Mouse (Mus musculus) lung, embryonic 14.5 days (tissue): Measurements from ENCODE around the gene Bpifb1. TPM values are rescaled to one million over a fixed set of nuclear protein-coding genes. Genes with fewer than 3 reads are reported as not detected.
"Not testable (repeated sequence)": the region's sequence is repeated elsewhere in the genome, so short reads cannot be mapped to it uniquely, and the experiment has no call there.

Source experiments
- ATAC-seq: fragments of 200-750 bp; cut with Nextera tagmentation; 2 replicates; pipeline ENCODE4 v1.8.0; 2017; ENCODE audit warnings: mild to moderate bottlenecking, moderate TSS enrichment, moderate library complexity; ENCODE audit not compliant: insufficient read depth
- DNase-seq: peaks from one replicate; pipeline ENCODE4 v3.0.0-alpha.2; 2015
- H3K27ac ChIP-seq: fragments of 300-500 bp; sonication (generic); 2 replicates; pipeline ENCODE4 v1.5.1; 2014; ENCODE audit warnings: low read depth, mild to moderate bottlenecking, moderate library complexity
- H3K27me3 ChIP-seq: fragments of 300-500 bp; sonication (generic); 2 replicates; pipeline ENCODE4 v1.6.1; 2014; ENCODE audit warnings: low read length, control low read depth; ENCODE audit not compliant: insufficient read depth
- H3K36me3 ChIP-seq: fragments of 300-500 bp; sonication (generic); 2 replicates; pipeline ENCODE4 v1.6.1; 2014; ENCODE audit warnings: control low read depth; ENCODE audit not compliant: insufficient read depth
- H3K4me1 ChIP-seq: fragments of 300-500 bp; sonication (generic); 2 replicates; pipeline ENCODE4 v1.6.1; 2014; ENCODE audit warnings: antibody characterized with exemption, control low read depth; ENCODE audit not compliant: insufficient read depth
- H3K4me2 ChIP-seq: fragments of 300-500 bp; sonication (generic); 2 replicates; pipeline ENCODE4 v1.6.1; 2014; ENCODE audit warnings: mild to moderate bottlenecking
- H3K4me3 ChIP-seq: fragments of 300-500 bp; sonication (generic); 2 replicates; pipeline ENCODE4 v1.5.1; 2014; ENCODE audit warnings: low read depth, low read length
- H3K9ac ChIP-seq: fragments of 300-500 bp; sonication (generic); 2 replicates; pipeline ENCODE4 v1.6.1; 2014
- H3K9me3 ChIP-seq: fragments of 300-500 bp; sonication (generic); 2 replicates; pipeline ENCODE4 v1.6.1; 2016; ENCODE audit warnings: low read depth, low read length, control low read depth
- CTCF ChIP-seq: IDR thresholded peaks from 2 replicates; pipeline ENCODE4 v1.5.1; 2016; ENCODE audit warnings: antibody characterized with exemption, low read depth
- WGBS: fragments of 180-500 bp; shearing (Covaris S2); extraction: QIAGEN DNeasy Blood & Tissue Kit; methylation state at CpG from one replicate; pipeline ENCODE4 v1.1.7; 2014; 5-methylcytosine and 5-hydroxymethylcytosine counted together
- polyA plus RNA-seq: library from polyadenylated mRNA; unstranded; fragments of >200 nt; fragmentation: Nextera tagmentation; extraction: Ambion mirVana; gene quantifications from 2 replicates; pipeline ENCODE4 v1.2.1, GENCODE M21; 2014

Bpifb1 gene
- polyA plus RNA-seq, 1 experiment from 2014 or later, result 0.49 TPM

- TF ChIP-seq CTCF, result no peak
- 0 out of 2 replicates have a peak, but pooled peaks cover 8% of the 10 kb centered on the region for H3K4me1 ChIP-seq
- 76% methylated on average over 5 of the region's 5 CpGs for WGBS
These were observed 37.2 kb downstream of the Bpifb1 start for GRCm38 (mm10) chr2:154227830-154228229.

GRCm38 (mm10) chr2:154233426-154233825 is 42.8 kb downstream of the Bpifb1 start:
- no peak for TF ChIP-seq CTCF
- ATAC-seq (no peak), DNase-seq (no peak)
- 92% methylated on average over 6 of the region's 6 CpGs for WGBS
- Histone ChIP-seq H3K27me3 (no peaks in the 10 kb centered on the region), H3K4me2 (no peak overlapping the region), H3K36me3 (no peaks in the 10 kb centered on the region), H3K27ac (no peak overlapping the region), H3K9ac (no peak overlapping the region), H3K4me3 (no peak overlapping the region), H3K9me3 (no peaks in the 10 kb centered on the region), H3K4me1 (no peaks in the 10 kb centered on the region)

More at GRCm38 (mm10) chr2:154227830-154228229, 37.2 kb downstream of the Bpifb1 start:
- Histone ChIP-seq H3K4me3 (no peak overlapping the region), H3K4me2 (no peak overlapping the region), H3K36me3 (no peaks in the 10 kb centered on the region), H3K27me3 (no peaks in the 10 kb centered on the region), H3K27ac (no peak overlapping the region), H3K9ac (no peak overlapping the region), H3K9me3 (no peaks in the 10 kb centered on the region)
- no peak for ATAC-seq
- no peak for DNase-seq

GRCm38 (mm10) chr2:154240771-154241170 is 50.2 kb downstream of the Bpifb1 start:
- H3K4me2 ChIP-seq, result no peak overlapping the region
- no peaks in the 10 kb centered on the region for H3K27me3 ChIP-seq
- H3K27ac ChIP-seq, result no peak overlapping the region
- no peaks in the 10 kb centered on the region for H3K9me3 ChIP-seq
- ATAC-seq (no peak), DNase-seq (no peak)
- no peak for TF ChIP-seq CTCF
- no peaks in the 10 kb centered on the region for H3K36me3 ChIP-seq
- no peak overlapping the region for H3K4me3 ChIP-seq
- no peaks in the 10 kb centered on the region for H3K4me1 ChIP-seq
- WGBS, result 58% methylated on average over 6 of the region's 6 CpGs
- no peak overlapping the region for H3K9ac ChIP-seq

- not testable (repeated sequence) for H3K4me1 ChIP-seq, DNase-seq, H3K27me3 ChIP-seq, H3K4me2 ChIP-seq, H3K9me3 ChIP-seq, H3K36me3 ChIP-seq, H3K27ac ChIP-seq, H3K9ac ChIP-seq, ATAC-seq, H3K4me3 ChIP-seq
- WGBS, result 93% methylated on average over 11 of the region's 12 CpGs
These were observed 52.1 kb downstream of the Bpifb1 start for GRCm38 (mm10) chr2:154242726-154243125.

GRCm38 (mm10) chr2:154243356-154244036 is 52.9 kb downstream of the Bpifb1 start:
- ATAC-seq, result no peak

GRCm38 (mm10) chr2:154245322-154245721 is 54.7 kb downstream of the Bpifb1 start:
- no peaks in the 10 kb centered on the region for H3K27me3 ChIP-seq
- H3K27ac ChIP-seq, result no peak overlapping the region
- no peaks in the 10 kb centered on the region for H3K9me3 ChIP-seq
- no peak overlapping the region for H3K9ac ChIP-seq
- H3K4me1 ChIP-seq, result no peaks in the 10 kb centered on the region
- H3K36me3 ChIP-seq, result no peaks in the 10 kb centered on the region
- TF ChIP-seq CTCF, result no peak
- H3K4me3 ChIP-seq, result no peak overlapping the region
- ATAC-seq, result no peak
- H3K4me2 ChIP-seq, result no peak overlapping the region
- DNase-seq, result no peak
- 91% methylated on average over 5 of the region's 5 CpGs for WGBS

More at GRCm38 (mm10) chr2:154243356-154244036, 52.9 kb downstream of the Bpifb1 start:
- no peak overlapping the region for H3K4me3 ChIP-seq
- H3K9ac ChIP-seq, result no peak overlapping the region
- DNase-seq, result no peak
- H3K27me3 ChIP-seq, result no peaks in the 10 kb centered on the region
- H3K4me2 ChIP-seq, result no peak overlapping the region
- H3K4me1 ChIP-seq, result no peaks in the 10 kb centered on the region
- no peaks in the 10 kb centered on the region for H3K36me3 ChIP-seq
- 80% methylated on average over 10 of the region's 10 CpGs for WGBS
- TF ChIP-seq CTCF, result no peak
- H3K9me3 ChIP-seq, result no peaks in the 10 kb centered on the region
- no peak overlapping the region for H3K27ac ChIP-seq

GRCm38 (mm10) chr2:154255254-154255653 is 64.6 kb downstream of the Bpifb1 start:
- not testable (repeated sequence) for ATAC-seq, H3K9ac ChIP-seq
- WGBS, result 78% methylated on average over 2 of the region's 4 CpGs

More at GRCm38 (mm10) chr2:154255254-154255653, 64.6 kb downstream of the Bpifb1 start:
- H3K27me3 ChIP-seq, H3K9me3 ChIP-seq, H3K36me3 ChIP-seq, H3K4me1 ChIP-seq, H3K27ac ChIP-seq, H3K4me3 ChIP-seq, H3K4me2 ChIP-seq, DNase-seq: not testable (repeated sequence)
